Mouse (Mus musculus) liver, embryonic 14.5 days (tissue): Measurements from ENCODE around the gene Lsp1. TPM values are rescaled to one million over a fixed set of nuclear protein-coding genes. Genes with fewer than 3 reads are reported as not detected.
A peak's percentile ranks its signal among the peaks of the same experiment; 100 is the strongest.

Source experiments
- ATAC-seq: fragments of 200-750 bp; cut with Nextera tagmentation; 2 replicates; pipeline ENCODE4 v1.8.0; 2017; ENCODE audit warnings: moderate number of reproducible peaks, mild to moderate bottlenecking, moderate library complexity; ENCODE audit not compliant: insufficient read depth
- DNase-seq, 3 experiments: peaks; one replicate each; pipeline ENCODE4 v3.0.0-alpha.2; 2012 to 2013; ENCODE audit warnings: low read depth in 3 of 3, low spot score in 3 of 3
- H3K27ac ChIP-seq: fragments of 300-500 bp; sonication (generic); 2 replicates; pipeline ENCODE4 v1.5.1; 2014; ENCODE audit warnings: moderate library complexity, mild to moderate bottlenecking, control low read depth, inconsistent platforms
- H3K27me3 ChIP-seq: fragments of 300-500 bp; sonication (generic); 2 replicates; pipeline ENCODE4 v1.6.1; 2014; ENCODE audit warnings: mild to moderate bottlenecking, low read length, moderate library complexity; ENCODE audit not compliant: control insufficient read depth, insufficient read depth
- H3K36me3 ChIP-seq: fragments of 300-500 bp; sonication (generic); replicated peaks from 2 replicates; pipeline ENCODE4 v1.6.1; 2014; ENCODE audit warnings: low read depth; ENCODE audit not compliant: control insufficient read depth, insufficient read depth
- H3K4me1 ChIP-seq, 2 experiments: fragments of 200-500 bp in 1 of 2; fragments of 300-500 bp in 1 of 2; sonication (generic) in 1 of 2; replicated peaks; 2 replicates each; pipeline ENCODE4 v1.6.1; 2012 to 2014; ENCODE audit warnings: antibody characterized with exemption in 1 of 2, inconsistent platforms in 1 of 2, low read length in 1 of 2; ENCODE audit not compliant: control insufficient read depth in 2 of 2, insufficient read depth in 2 of 2
- H3K4me2 ChIP-seq: fragments of 300-500 bp; sonication (generic); 2 replicates; pipeline ENCODE4 v1.6.1; 2014; ENCODE audit warnings: low read depth, mild to moderate bottlenecking, control low read depth, moderate library complexity
- H3K4me3 ChIP-seq, 2 experiments: fragments of 200-500 bp in 1 of 2; fragments of 300-500 bp in 1 of 2; sonication (generic) in 1 of 2; 2 replicates each; pipeline ENCODE4 v1.5.1; 2012 to 2014; ENCODE audit warnings: low read depth in 2 of 2, low read length in 2 of 2, mild to moderate bottlenecking in 2 of 2, control low read depth in 1 of 2, inconsistent platforms in 1 of 2, moderate library complexity in 1 of 2; ENCODE audit not compliant: insufficient read depth in 1 of 2
- H3K9ac ChIP-seq: fragments of 300-500 bp; sonication (generic); replicated peaks from 2 replicates; pipeline ENCODE4 v1.6.1; 2014; ENCODE audit warnings: mild to moderate bottlenecking, control low read depth, moderate library complexity
- H3K9me3 ChIP-seq: fragments of 300-500 bp; sonication (generic); 2 replicates; pipeline ENCODE4 v1.6.1; 2016; ENCODE audit warnings: low read length, mixed read lengths; ENCODE audit not compliant: control insufficient read depth
- CTCF ChIP-seq: IDR thresholded peaks from 2 replicates; pipeline ENCODE4 v1.5.1; 2016; ENCODE audit warnings: antibody characterized with exemption, low read depth, control low read depth
- EP300 ChIP-seq: IDR thresholded peaks from 2 replicates; pipeline ENCODE4 v1.6.1; 2016; ENCODE audit warnings: antibody characterized with exemption, low read depth
- WGBS: fragments of 180-500 bp; shearing (Covaris S2); extraction: QIAGEN DNeasy Blood & Tissue Kit; methylation state at CpG from one replicate; pipeline ENCODE4 v1.1.7; 2014; ENCODE audit not compliant: insufficient replicate concordance; 5-methylcytosine and 5-hydroxymethylcytosine counted together
- polyA plus RNA-seq, 2 experiments: library from polyadenylated mRNA; depleted of rRNA in 1 of 2; stranded (reverse) in 1 of 2; unstranded in 1 of 2; fragments of >200 nt; fragmentation: Nextera tagmentation in 1 of 2; extraction: Ambion mirVana in 1 of 2; gene quantifications; 2 replicates each; pipeline versions ENCODE4 v1.2.1 to v1.2.3; 2012 to 2014

Lsp1 gene
- polyA plus RNA-seq, 2 experiments: 13.3 to 15.2 TPM

- no peak overlapping the region for H3K9ac ChIP-seq
- no peaks in the 10 kb centered on the region for H3K27me3 ChIP-seq
- no peaks in the 10 kb centered on the region for H3K36me3 ChIP-seq
- no peak for TF ChIP-seq EP300
- peak; percentile 55 for TF ChIP-seq CTCF
- H3K9me3 ChIP-seq: no peaks in the 10 kb centered on the region
- 86% methylated on average over 8 of the region's 8 CpGs for WGBS
- ATAC-seq: no peak
- no peak overlapping the region for H3K4me3 ChIP-seq
- no peak for DNase-seq
- H3K27ac ChIP-seq: no peak overlapping the region
- H3K4me1 ChIP-seq: peaks cover 37 to 39% of the 10 kb centered on the region in 2 experiments
- no peak overlapping the region for H3K4me2 ChIP-seq
These were observed 41.9 kb upstream of the Lsp1 start for GRCm38 (mm10) chr7:142418679-142419078.

DNA sequence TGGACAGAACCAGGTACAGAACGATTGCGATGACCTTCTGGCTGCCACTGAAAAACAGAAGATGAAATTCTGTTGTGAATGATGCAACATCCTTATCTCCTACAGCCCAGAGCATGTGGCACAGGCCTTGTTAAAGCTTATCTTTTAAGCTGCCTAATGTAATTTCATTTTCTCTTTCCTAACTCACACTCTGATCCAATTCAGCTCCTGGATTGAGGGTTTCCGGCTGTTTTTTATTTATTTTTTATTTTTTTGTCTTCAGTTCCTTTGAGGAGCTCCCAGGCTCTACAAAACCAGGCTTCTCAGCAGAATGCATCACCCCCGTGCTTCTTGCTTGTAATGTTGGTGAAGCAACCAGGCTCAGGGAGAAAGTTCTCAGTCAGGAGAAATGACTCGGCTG lies 40.7 kb upstream of the Lsp1 start:
- DNase-seq: peak; percentile 60 to 65 (median 61)
- Histone ChIP-seq H3K4me3 (peak overlapping the region in 1 of 2 experiments; percentile 38; a peak in 1 of 4 replicates), H3K27me3 (no peaks in the 10 kb centered on the region), H3K36me3 (no peaks in the 10 kb centered on the region), H3K9me3 (no peaks in the 10 kb centered on the region), H3K9ac (peak overlapping the region; percentile 65), H3K27ac (peak overlapping the region; percentile 86), H3K4me1 (peaks cover 36 to 37% of the 10 kb centered on the region in 2 experiments), H3K4me2 (peak overlapping the region; percentile 58)
- ATAC-seq: peak; percentile 83
- WGBS: 21% methylated on average over 5 of the region's 5 CpGs
- TF ChIP-seq EP300 (peak; percentile 96), CTCF (no peak)

DNA sequence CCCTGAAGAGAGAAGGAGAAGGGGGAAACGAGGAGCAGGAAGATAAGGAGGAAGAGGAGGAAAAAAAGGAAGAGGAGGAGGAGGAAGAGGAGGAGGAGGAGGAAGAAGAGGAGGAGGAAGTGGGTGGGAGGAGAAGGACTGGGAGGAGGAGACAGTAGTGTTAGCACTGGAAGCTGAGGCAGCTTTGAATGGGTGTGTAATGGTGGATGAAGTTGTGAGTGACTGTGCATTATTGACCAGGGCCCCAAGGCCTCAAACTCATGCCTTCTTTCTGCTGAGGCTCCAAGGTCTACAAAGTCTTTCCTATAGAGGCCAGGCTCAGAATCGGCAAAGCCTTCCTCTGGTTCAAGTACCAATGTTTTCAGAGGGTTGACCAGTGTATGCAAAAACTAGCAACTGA lies 38.8 kb upstream of the Lsp1 start:
- no peak overlapping the region for H3K4me2 ChIP-seq
- H3K27ac ChIP-seq: peak overlapping the region; percentile 86
- no peak overlapping the region for H3K4me3 ChIP-seq
- no peaks in the 10 kb centered on the region for H3K27me3 ChIP-seq
- ATAC-seq (peak; percentile 64), DNase-seq (no peak)
- H3K4me1 ChIP-seq: peaks cover 36 to 37% of the 10 kb centered on the region in 2 experiments
- TF ChIP-seq EP300: no peak
- TF ChIP-seq CTCF: no peak
- whole genome bisulfite sequencing: 56% methylated on average over 2 of the region's 2 CpGs
- H3K36me3 ChIP-seq: no peaks in the 10 kb centered on the region
- H3K9ac ChIP-seq: no peak overlapping the region
- H3K9me3 ChIP-seq: no peaks in the 10 kb centered on the region

DNA sequence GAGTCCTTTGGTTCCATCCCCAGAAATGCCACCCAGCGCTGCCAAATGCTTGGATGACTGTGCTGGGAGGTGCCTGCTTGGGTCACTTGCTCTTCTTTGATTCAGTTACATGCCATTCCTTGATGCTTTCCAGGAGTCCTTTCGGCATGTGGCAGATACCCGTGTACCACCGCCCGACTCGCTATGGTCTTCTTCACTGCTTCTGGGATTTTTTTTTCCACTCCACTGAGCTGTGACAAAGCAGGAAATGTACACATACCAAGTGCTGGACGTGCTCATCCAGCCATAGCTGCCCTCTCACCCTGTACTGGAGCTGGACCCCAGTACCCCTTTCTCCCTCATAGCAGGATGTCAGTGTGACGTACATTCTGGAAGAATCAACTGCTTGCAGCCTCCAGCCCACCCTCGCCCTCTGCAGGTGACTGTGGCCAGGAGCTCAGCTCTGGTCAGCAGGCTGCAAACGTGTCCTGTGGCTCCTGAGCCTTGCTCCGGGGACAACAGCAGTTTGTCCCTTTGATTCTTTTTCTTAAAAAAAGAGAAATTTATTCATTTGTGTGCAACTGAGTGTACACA lies 34.9 kb upstream of the Lsp1 start:
- H3K4me2 ChIP-seq: no peak overlapping the region
- no peak for ATAC-seq
- peaks cover 20% of the 10 kb centered on the region in 2 experiments for H3K4me1 ChIP-seq
- no peak overlapping the region for H3K9ac ChIP-seq
- H3K27me3 ChIP-seq: no peaks in the 10 kb centered on the region; the same call in 1 of the 2 replicates
- H3K9me3 ChIP-seq: no peaks in the 10 kb centered on the region
- 71% methylated on average over 11 of the region's 11 CpGs for WGBS
- DNase-seq: no peak
- TF ChIP-seq EP300 (no peak), CTCF (peak; percentile 71)
- H3K27ac ChIP-seq: no peak overlapping the region
- no peak overlapping the region for H3K4me3 ChIP-seq
- H3K36me3 ChIP-seq: no peaks in the 10 kb centered on the region

DNA sequence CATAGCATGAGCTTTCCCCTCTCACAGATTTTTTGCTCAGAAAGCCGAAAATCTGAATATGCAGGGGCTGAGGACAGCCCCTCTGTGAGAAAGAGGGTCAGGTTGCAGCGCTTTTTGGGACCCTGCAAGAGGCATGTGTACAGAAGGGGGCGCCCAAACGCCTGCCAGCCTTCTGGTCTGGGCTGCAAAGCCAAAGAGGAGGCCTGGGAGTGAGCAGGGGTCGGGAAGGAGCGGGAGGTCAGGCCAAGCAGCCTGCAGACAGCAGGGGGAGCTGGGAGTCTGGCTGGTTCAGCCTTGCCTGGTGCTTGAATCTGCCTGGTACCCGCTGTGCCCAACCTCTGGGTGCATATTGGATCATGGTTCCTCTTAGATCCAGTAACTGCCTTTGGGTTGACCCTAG lies 32.4 kb upstream of the Lsp1 start:
- TF ChIP-seq CTCF (peak; percentile 72), EP300 (no peak)
- no peak for DNase-seq
- no peak for ATAC-seq
- no peak overlapping the region for H3K4me2 ChIP-seq
- no peaks in the 10 kb centered on the region for H3K36me3 ChIP-seq
- no peak overlapping the region for H3K4me3 ChIP-seq
- no peak overlapping the region for H3K27ac ChIP-seq
- no peaks in the 10 kb centered on the region; the same call in 1 of the 2 replicates for H3K27me3 ChIP-seq
- H3K4me1 ChIP-seq: no peaks in the 10 kb centered on the region
- no peak overlapping the region for H3K9ac ChIP-seq
- WGBS: 14% methylated on average over 7 of the region's 7 CpGs
- no peaks in the 10 kb centered on the region for H3K9me3 ChIP-seq
